Mouse (Mus musculus): Measurements from ENCODE around the gene Vstm5. TPM values are rescaled to one million over a fixed set of nuclear protein-coding genes. Genes with fewer than 3 reads are reported as not detected.

Vstm5 gene
- polyA plus RNA-seq, 1 experiment from 2014 or later = 1.1 TPM

- Histone ChIP-seq H3K4me3 (no peak overlapping the region), H3K36me3 (peaks cover 9% of the 10 kb centered on the region), H3K4me1 (peaks cover 19% of the 10 kb centered on the region), H3K27ac (no peak overlapping the region), H3K9me3 (replicated peaks) (no peaks in the 10 kb centered on the region), H3K27me3 (ENCODE audit: low read depth, poor library complexity, severe bottlenecking) (no peaks in the 10 kb centered on the region)
- WGBS = 70% methylated on average over 2 of the region's 2 CpGs
- no peak for DNase-seq (ENCODE audit: low spot score)
Observed at GRCm38 (mm10) chr9:15302881-15303280, 64.0 kb downstream of the Vstm5 start.

- Histone ChIP-seq H3K36me3 (peaks cover 38% of the 10 kb centered on the region), H3K4me3 (peak within 1 kb of the TSS; percentile 77), H3K9me3 (replicated peaks) (no peaks in the 10 kb centered on the region), H3K4me1 (peaks cover 31% of the 10 kb centered on the region), H3K27ac (peak within 1 kb of the TSS; percentile 96), H3K27me3 (ENCODE audit: low read depth, poor library complexity, severe bottlenecking) (no peaks in the 10 kb centered on the region)
- peak; percentile 97 for DNase-seq (ENCODE audit: low spot score)
- 13% methylated on average over 45 of the region's 45 CpGs for WGBS
Observed at GRCm38 (mm10) chr9:15305503-15306397, 66.9 kb downstream of the Vstm5 start, which contains the start of gene Taf1d. Gene Taf1d, plus strand, starts transcription at chr9:15306214.

- no peak for DNase-seq (ENCODE audit: low spot score)
- H3K4me3 ChIP-seq = peak within 1 kb of the TSS; percentile 77
- H3K27ac ChIP-seq = peak within 1 kb of the TSS; percentile 96
- H3K9me3 ChIP-seq (replicated peaks) = no peaks in the 10 kb centered on the region
- no peaks in the 10 kb centered on the region for H3K27me3 ChIP-seq (ENCODE audit: low read depth, poor library complexity, severe bottlenecking)
- under 1% methylated on average over 35 of the region's 35 CpGs for WGBS
- H3K4me1 ChIP-seq = peaks cover 25% of the 10 kb centered on the region
- peaks cover 45% of the 10 kb centered on the region for H3K36me3 ChIP-seq
Observed at GRCm38 (mm10) chr9:15306398-15307119, 67.7 kb downstream of the Vstm5 start, which contains the start of gene 4931406C07Rik. Gene 4931406C07Rik, minus strand, starts transcription at chr9:15306448.

GRCm38 (mm10) chr9:15307257-15307656, 68.4 kb downstream of the Vstm5 start:
- Histone ChIP-seq H3K4me3 (peak overlapping the region; percentile 77), H3K4me1 (peaks cover 24% of the 10 kb centered on the region), H3K36me3 (peaks cover 52% of the 10 kb centered on the region), H3K27ac (peak overlapping the region; percentile 96), H3K27me3 (ENCODE audit: low read depth, poor library complexity, severe bottlenecking) (no peaks in the 10 kb centered on the region), H3K9me3 (replicated peaks) (no peaks in the 10 kb centered on the region)
- DNase-seq (ENCODE audit: low spot score) = peak; percentile 34
- WGBS = 11% methylated on average over 6 of the region's 6 CpGs

GRCm38 (mm10) chr9:15308254-15308653, 69.4 kb downstream of the Vstm5 start:
- Histone ChIP-seq H3K27me3 (ENCODE audit: low read depth, poor library complexity, severe bottlenecking) (no peaks in the 10 kb centered on the region), H3K4me3 (peak overlapping the region; percentile 77), H3K27ac (no peak overlapping the region), H3K9me3 (replicated peaks) (no peaks in the 10 kb centered on the region), H3K4me1 (peaks cover 24% of the 10 kb centered on the region), H3K36me3 (peaks cover 62% of the 10 kb centered on the region)
- no peak for DNase-seq (ENCODE audit: low spot score)
- 60% methylated on average over 2 of the region's 2 CpGs for WGBS

Other genes with a start within 250 kb of the Vstm5 start
- gene Panx1, start 193.6 kb upstream of the Vstm5 start, polyA plus RNA-seq (2016; fragmentation: Nextera tagmentation; extraction: Ambion mirVana) = 68.8 and 80.7 TPM in 2 replicates
- gene Hephl1, start 126.9 kb upstream of the Vstm5 start, polyA plus RNA-seq (2016; fragmentation: Nextera tagmentation; extraction: Ambion mirVana) = not detected in 2 replicates
- 38.5 and 40.5 TPM in 2 replicates for gene Med17, start 40.9 kb downstream of the Vstm5 start, polyA plus RNA-seq (2016; fragmentation: Nextera tagmentation; extraction: Ambion mirVana)
- gene Taf1d, start 67.2 kb downstream of the Vstm5 start, polyA plus RNA-seq (2016; fragmentation: Nextera tagmentation; extraction: Ambion mirVana) = 90.8 and 101 TPM in 2 replicates
- 4.9 and 7.1 TPM in 2 replicates for gene 4931406C07Rik, start 67.4 kb downstream of the Vstm5 start, polyA plus RNA-seq (2016; fragmentation: Nextera tagmentation; extraction: Ambion mirVana)
- 22.3 and 23.6 TPM in 2 replicates for gene Cep295, start 118.7 kb downstream of the Vstm5 start, polyA plus RNA-seq (2016; fragmentation: Nextera tagmentation; extraction: Ambion mirVana)